Mouse (Mus musculus) forebrain, embryonic 16.5 days (tissue): ENCODE results near the gene Mfsd2a. TPM values are rescaled to one million over a fixed set of nuclear protein-coding genes. Genes with fewer than 3 reads are reported as not detected.

Experiments
- ATAC-seq: fragments of 200-750 bp; cut with Nextera tagmentation; 2 replicates; pipeline ENCODE4 v1.8.0; 2017; ENCODE audit warnings: mild to moderate bottlenecking, moderate library complexity
- H3K27ac ChIP-seq: fragments of 300-500 bp; sonication (generic); 2 replicates; pipeline ENCODE4 v1.5.1; 2014; ENCODE audit warnings: low read length, control low read depth
- H3K27me3 ChIP-seq: fragments of 300-500 bp; sonication (generic); replicated peaks from 2 replicates; pipeline ENCODE4 v1.6.1; 2014; ENCODE audit warnings: low read length; ENCODE audit not compliant: control insufficient read depth, insufficient read depth
- H3K36me3 ChIP-seq: fragments of 300-500 bp; sonication (generic); 2 replicates; pipeline ENCODE4 v1.6.1; 2014; ENCODE audit not compliant: control insufficient read depth, insufficient read depth
- H3K4me1 ChIP-seq: fragments of 300-500 bp; sonication (generic); replicated peaks from 2 replicates; pipeline ENCODE4 v1.6.1; 2014; ENCODE audit warnings: low read length; ENCODE audit not compliant: control insufficient read depth, insufficient read depth
- H3K4me2 ChIP-seq: fragments of 300-500 bp; sonication (generic); 2 replicates; pipeline ENCODE4 v1.6.1; 2014; ENCODE audit warnings: mild to moderate bottlenecking, low read length, control low read depth
- H3K4me3 ChIP-seq: fragments of 300-500 bp; sonication (generic); replicated peaks from 2 replicates; pipeline ENCODE4 v1.5.1; 2014; ENCODE audit warnings: mild to moderate bottlenecking, low read length, control low read depth
- H3K9ac ChIP-seq: fragments of 300-500 bp; sonication (generic); replicated peaks from 2 replicates; pipeline ENCODE4 v1.6.1; 2014; ENCODE audit warnings: low read depth, low read length, control low read depth
- H3K9me3 ChIP-seq: fragments of 300-500 bp; sonication (generic); 2 replicates; pipeline ENCODE4 v1.6.1; 2016; ENCODE audit warnings: low read length; ENCODE audit not compliant: control insufficient read depth
- WGBS: fragments of 180-500 bp; shearing (Covaris S2); extraction: QIAGEN DNeasy Blood & Tissue Kit; methylation state at CpG from one replicate; pipeline ENCODE4 v1.1.7; 2014; 5-methylcytosine and 5-hydroxymethylcytosine counted together
- polyA plus RNA-seq: library from polyadenylated mRNA; unstranded; fragments of >200 nt; fragmentation: Nextera tagmentation; extraction: Ambion mirVana; gene quantifications from 2 replicates; pipeline ENCODE4 v1.2.1, GENCODE M21; 2015

The Mfsd2a gene
- polyA plus RNA-seq, 1 experiment from 2014 or later, result 34.3 TPM

- Histone ChIP-seq H3K36me3 (no peaks in the 10 kb centered on the region), H3K9me3 (no peaks in the 10 kb centered on the region), H3K4me2 (no peak overlapping the region), H3K27ac (no peak overlapping the region), H3K4me1 (no peaks in the 10 kb centered on the region), H3K9ac (no peak overlapping the region), H3K4me3 (no peak overlapping the region), H3K27me3 (no peaks in the 10 kb centered on the region)
- 94% methylated on average over 3 of the region's 3 CpGs for WGBS
- no peak for ATAC-seq
Measured at GRCm38 (mm10) chr4:122947223-122947622, 13.8 kb downstream of the Mfsd2a start.

- Histone ChIP-seq H3K4me3 (no peak overlapping the region), H3K9me3 (no peaks in the 10 kb centered on the region), H3K4me1 (no peaks in the 10 kb centered on the region), H3K27me3 (no peaks in the 10 kb centered on the region), H3K36me3 (no peaks in the 10 kb centered on the region), H3K27ac (no peak overlapping the region), H3K4me2 (no peak overlapping the region), H3K9ac (no peak overlapping the region)
- ATAC-seq, result 0 out of 2 replicates have a peak, but pooled peaks have one; percentile 40
- 28% methylated on average over 4 of the region's 4 CpGs for WGBS
Measured at GRCm38 (mm10) chr4:122944408-122944807, 16.6 kb downstream of the Mfsd2a start.

DNA sequence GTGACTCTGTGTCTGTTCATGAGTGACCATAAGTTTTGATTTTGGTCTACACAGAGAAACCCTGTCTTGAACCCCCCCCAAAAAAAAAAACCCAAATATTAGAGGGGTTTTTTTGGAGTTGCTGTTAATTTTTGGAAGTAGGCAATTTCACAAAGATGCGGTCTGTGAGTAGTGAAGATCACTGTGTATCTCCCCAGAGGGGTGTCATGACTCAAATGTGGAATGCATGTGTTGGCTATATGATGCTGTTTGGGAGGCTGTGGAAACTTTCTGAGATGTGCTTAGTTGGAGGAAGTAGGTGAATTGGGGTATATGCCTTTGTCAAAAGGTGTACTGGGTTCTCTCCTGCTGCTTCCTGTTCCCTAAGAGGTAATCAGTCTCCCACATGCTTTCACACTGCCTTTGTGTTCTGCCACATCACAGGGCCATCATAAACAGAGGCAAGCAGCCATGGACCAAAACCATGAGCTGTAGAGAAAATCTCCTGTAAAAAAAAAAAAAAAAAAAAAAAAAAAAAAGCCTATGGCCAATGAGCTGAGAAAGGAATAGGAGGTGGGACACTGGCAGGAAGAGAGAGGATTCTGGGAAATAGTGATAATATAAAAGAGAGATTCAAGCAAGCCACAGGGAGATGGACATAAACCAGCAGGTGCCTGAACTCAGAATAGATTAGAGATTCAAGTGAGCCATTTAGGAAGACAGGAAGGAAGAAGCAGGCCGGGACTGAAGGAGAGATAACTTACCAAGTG lies 21.8 kb downstream of the Mfsd2a start:
- Histone ChIP-seq H3K4me1 (no peaks in the 10 kb centered on the region), H3K9ac (no peak overlapping the region), H3K27me3 (no peaks in the 10 kb centered on the region), H3K9me3 (no peaks in the 10 kb centered on the region), H3K4me2 (no peak overlapping the region), H3K27ac (no peak overlapping the region), H3K4me3 (no peak overlapping the region), H3K36me3 (no peaks in the 10 kb centered on the region)
- no peak for ATAC-seq
- WGBS, result 94% methylated on average over 2 of the region's 2 CpGs

DNA sequence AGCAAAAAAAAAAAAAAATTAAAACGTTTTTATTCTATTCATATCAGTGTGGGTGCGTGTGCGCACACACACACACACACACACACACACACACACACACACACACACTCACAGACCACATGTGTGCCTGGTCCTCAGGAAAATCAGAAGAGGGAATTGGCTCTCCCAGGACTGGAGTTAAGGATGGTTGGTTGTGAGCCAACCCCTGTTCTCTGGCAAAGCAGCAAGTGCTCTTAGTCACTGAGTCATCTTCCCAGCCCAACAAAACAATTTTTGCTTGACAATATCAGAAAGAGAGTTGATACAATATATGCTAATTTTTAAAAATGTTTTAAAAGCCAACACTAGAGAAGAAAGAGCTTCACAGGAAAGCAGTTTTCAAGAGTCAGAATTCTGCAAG lies 23.5 kb downstream of the Mfsd2a start:
- ATAC-seq, result no peak
- Histone ChIP-seq H3K9ac (no peak overlapping the region), H3K4me3 (no peak overlapping the region), H3K9me3 (no peaks in the 10 kb centered on the region), H3K36me3 (no peaks in the 10 kb centered on the region), H3K27ac (no peak overlapping the region), H3K4me2 (no peak overlapping the region), H3K4me1 (no peaks in the 10 kb centered on the region), H3K27me3 (no peaks in the 10 kb centered on the region)
- WGBS, result 84% methylated on average over 3 of the region's 3 CpGs

GRCm38 (mm10) chr4:122935466-122936099 lies 25.4 kb downstream of the Mfsd2a start:
- H3K27me3 ChIP-seq, result no peaks in the 10 kb centered on the region
- WGBS, result 90% methylated on average over 9 of the region's 9 CpGs
- H3K4me1 ChIP-seq, result no peaks in the 10 kb centered on the region
- H3K9ac ChIP-seq, result no peak overlapping the region
- no peaks in the 10 kb centered on the region for H3K9me3 ChIP-seq
- no peak overlapping the region for H3K4me2 ChIP-seq
- no peak overlapping the region for H3K27ac ChIP-seq
- no peaks in the 10 kb centered on the region for H3K36me3 ChIP-seq
- ATAC-seq, result no peak
- no peak overlapping the region for H3K4me3 ChIP-seq

GRCm38 (mm10) chr4:122933857-122934256 lies 27.1 kb downstream of the Mfsd2a start:
- no peak overlapping the region for H3K27ac ChIP-seq
- ATAC-seq, result no peak
- H3K9ac ChIP-seq, result no peak overlapping the region
- no peaks in the 10 kb centered on the region for H3K27me3 ChIP-seq
- H3K4me3 ChIP-seq, result no peak overlapping the region
- H3K36me3 ChIP-seq, result no peaks in the 10 kb centered on the region
- H3K4me2 ChIP-seq, result no peak overlapping the region
- 67% methylated on average over 3 of the region's 3 CpGs for WGBS
- no peaks in the 10 kb centered on the region for H3K9me3 ChIP-seq
- H3K4me1 ChIP-seq, result no peaks in the 10 kb centered on the region

DNA sequence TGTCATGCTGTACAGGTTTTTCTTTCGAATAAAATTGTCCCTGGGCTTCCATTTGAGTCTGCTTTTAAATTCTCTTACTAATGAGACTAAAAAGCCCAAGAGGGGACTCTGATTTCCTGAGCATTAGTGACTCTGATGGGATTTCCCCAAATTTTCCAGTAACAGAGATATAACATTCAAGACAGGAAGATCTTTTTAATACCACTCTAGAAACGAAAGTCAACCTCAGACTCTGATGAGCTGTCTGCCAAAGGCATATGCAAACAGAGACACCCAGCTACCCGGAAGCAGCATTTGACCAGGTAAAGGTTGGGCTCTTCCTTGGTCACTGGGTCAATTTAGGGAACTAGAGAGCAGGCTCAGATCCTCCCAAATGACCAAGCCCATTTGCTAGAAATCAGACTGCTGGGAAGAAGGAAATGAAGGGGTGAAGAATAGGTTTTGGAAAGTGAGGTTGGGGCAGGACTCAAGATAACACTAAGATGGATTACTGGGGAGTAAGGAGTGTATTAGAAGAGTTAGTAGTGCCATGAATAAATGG lies 27.9 kb downstream of the Mfsd2a start:
- Histone ChIP-seq H3K9me3 (no peaks in the 10 kb centered on the region), H3K4me3 (no peak overlapping the region), H3K4me2 (no peak overlapping the region), H3K4me1 (no peaks in the 10 kb centered on the region), H3K27me3 (no peaks in the 10 kb centered on the region), H3K36me3 (no peaks in the 10 kb centered on the region), H3K27ac (no peak overlapping the region), H3K9ac (no peak overlapping the region)
- ATAC-seq, result no peak
- WGBS, result 73% methylated on average over 3 of the region's 3 CpGs

DNA sequence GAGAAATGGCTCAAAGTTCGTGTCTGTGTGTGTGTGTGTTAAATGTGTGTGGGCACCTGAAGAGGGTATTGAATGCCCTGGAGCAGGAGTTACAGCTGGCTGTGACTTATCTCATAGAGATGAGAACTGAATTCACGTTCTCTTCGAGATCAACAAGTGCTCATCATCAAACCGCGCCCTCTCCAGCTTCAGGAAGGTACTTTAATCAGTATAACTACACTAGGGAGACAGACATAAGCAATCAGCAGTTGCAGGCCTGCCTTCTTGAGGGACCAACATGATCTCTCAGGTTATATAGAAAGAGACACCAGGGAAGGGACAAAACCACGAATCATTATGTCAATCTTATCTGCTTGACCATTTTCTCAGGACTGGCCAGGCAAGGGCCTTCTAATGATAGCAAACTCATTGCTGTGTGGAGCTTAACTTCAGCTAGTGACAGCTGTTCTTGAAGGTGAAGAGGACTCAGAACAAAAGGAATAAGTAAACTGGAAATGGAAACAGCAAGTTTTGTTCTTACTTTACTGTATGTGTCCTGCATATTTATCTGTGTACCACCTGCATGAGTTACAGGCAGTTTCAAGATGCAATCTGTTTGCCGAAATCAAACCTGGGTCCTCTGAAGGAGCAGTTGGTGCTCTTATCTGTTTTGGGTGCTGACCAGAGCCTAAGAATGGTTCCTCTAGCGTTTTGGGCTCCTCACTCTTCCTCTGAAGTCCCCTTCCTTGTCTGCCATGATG lies 28.6 kb downstream of the Mfsd2a start:
- Histone ChIP-seq H3K4me1 (no peaks in the 10 kb centered on the region), H3K36me3 (no peaks in the 10 kb centered on the region), H3K9me3 (no peaks in the 10 kb centered on the region), H3K4me2 (no peak overlapping the region), H3K4me3 (no peak overlapping the region), H3K9ac (no peak overlapping the region), H3K27me3 (no peaks in the 10 kb centered on the region), H3K27ac (no peak overlapping the region)
- 82% methylated on average over 8 of the region's 8 CpGs for WGBS
- no peak for ATAC-seq

DNA sequence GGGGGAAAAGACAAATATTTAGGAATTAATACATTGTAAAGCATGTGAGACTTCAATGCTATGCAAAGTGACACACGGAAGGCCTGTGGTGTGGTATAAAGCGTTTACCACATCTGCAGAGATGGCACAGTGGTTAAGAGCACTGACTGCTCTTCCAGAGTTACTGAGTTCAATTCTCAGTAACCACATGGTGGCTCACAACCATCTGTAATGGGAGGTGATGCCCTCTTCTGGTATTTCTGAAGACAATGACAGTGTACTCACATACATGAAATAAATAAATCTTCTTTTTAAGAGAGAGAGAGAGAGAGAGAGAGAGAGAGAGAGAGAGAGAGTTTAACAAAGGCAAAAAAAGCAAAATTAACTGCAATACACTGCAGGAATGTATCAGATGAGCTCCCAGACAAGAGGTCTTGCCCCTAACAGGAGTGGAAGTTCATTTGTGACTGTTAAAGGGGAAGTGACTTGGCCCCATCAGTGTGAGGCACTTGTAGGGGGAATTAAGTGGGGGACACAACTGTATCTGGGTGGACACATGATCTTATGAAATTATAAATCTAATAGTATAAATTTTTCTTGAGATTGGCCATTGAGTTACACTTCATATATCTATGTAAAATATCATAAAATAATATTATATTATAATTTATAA lies 29.9 kb downstream of the Mfsd2a start:
- 84% methylated on average over 2 of the region's 2 CpGs for WGBS

More for the DNA sequence above, 29.9 kb downstream of the Mfsd2a start:
- no peak overlapping the region for H3K4me3 ChIP-seq
- no peak overlapping the region for H3K27ac ChIP-seq
- H3K27me3 ChIP-seq, result no peaks in the 10 kb centered on the region
- ATAC-seq, result no peak
- no peaks in the 10 kb centered on the region for H3K9me3 ChIP-seq
- H3K9ac ChIP-seq, result no peak overlapping the region
- no peak overlapping the region for H3K4me2 ChIP-seq
- H3K4me1 ChIP-seq, result no peaks in the 10 kb centered on the region
- no peaks in the 10 kb centered on the region for H3K36me3 ChIP-seq
